In genomic region chr2:28066686-28067085, GRCm38 (mm10) we compare ENCODE assay signal across 20 mouse cellular contexts. TPM values are rescaled to one million over a fixed set of nuclear protein-coding genes. Genes with fewer than 3 reads are reported as not detected.
DNase-seq lines count a peak whose midpoint lies in the region; ATAC-seq and TF ChIP-seq lines count a peak whose summit lies in the region.
"Had no signal": no experiment of that assay in that cellular context is flagged by ENCODE, and none has a peak within 500 bp of the region (broad histone marks: within the 10 kb centered on the region; RNA-seq: fewer than 3 reads in every experiment).

No protein-coding gene starts in this region.

- no peaks in the 10 kb centered on the region for H3K9me3 ChIP-seq in liver, embryonic 13.5 days (replicated peaks)
- H3K9me3 ChIP-seq: embryonic facial prominence, embryonic 15.5 days; limb, embryonic 12.5 days had no signal

- 78% methylated on average over 5 of the region's 5 CpGs for WGBS in liver, embryonic 13.5 days (ENCODE audit: insufficient replicate concordance)

- H3K27ac ChIP-seq in layer of hippocampus, adult 2 months: peak overlapping the region; percentile 89
- peak overlapping the region; percentile 97 for H3K27ac ChIP-seq in liver, embryonic 13.5 days
- H3K27ac ChIP-seq: embryonic facial prominence, embryonic 15.5 days; gastrocnemius, adult 2 months; heart, adult 2 months had no signal

- H3K36me3 ChIP-seq in liver, embryonic 13.5 days: no peaks in the 10 kb centered on the region
- H3K36me3 ChIP-seq: embryonic facial prominence, embryonic 15.5 days; limb, embryonic 12.5 days had no signal

- no peaks in the 10 kb centered on the region for H3K27me3 ChIP-seq in liver, embryonic 13.5 days
- H3K27me3 ChIP-seq: embryonic facial prominence, embryonic 15.5 days; limb, embryonic 12.5 days had no signal

- H3K4me3 ChIP-seq in layer of hippocampus, adult 2 months: no peak overlapping the region
- H3K4me3 ChIP-seq in liver, embryonic 13.5 days (replicated peaks): no peak overlapping the region
- H3K4me3 ChIP-seq: embryonic facial prominence, embryonic 15.5 days; gastrocnemius, adult 2 months; heart, adult 2 months; limb, embryonic 12.5 days had no signal

- ATAC-seq in liver, embryonic 13.5 days (ENCODE audit: low read depth): no peak
- ATAC-seq: activated CD4-positive, CD25-positive, alpha-beta regulatory T cell, adult 4 months; hindbrain, postnatal 0 days had no signal

- peaks cover 80% of the 10 kb centered on the region for H3K4me1 ChIP-seq in liver, embryonic 13.5 days (replicated peaks)
- H3K4me1 ChIP-seq: embryonic facial prominence, embryonic 15.5 days; limb, embryonic 12.5 days had no signal

- no peak for DNase-seq in layer of hippocampus, adult 2 months (ENCODE audit: low spot score in 2 of 2)
- no peak for DNase-seq in layer of hippocampus, adult 9-10 months (ENCODE audit: low spot score)
- DNase-seq in right cerebral cortex, postnatal 25 days: peak; percentile 19
- no peak for DNase-seq in right cerebral cortex, adult 2 months (ENCODE audit: low spot score in 2 of 2)
- DNase-seq in liver, embryonic 13.5 days: no peak
- DNase-seq in lung, postnatal 4 days: no peak
- no peak for DNase-seq in layer of hippocampus, postnatal 14 days (ENCODE audit: low spot score in 2 of 2)
- DNase-seq: adrenal gland, postnatal 25 days; gastrocnemius, adult 2 months; heart, adult 2 months; kidney, adult 8-10 months; kidney, postnatal 4 days; lung, postnatal 10 days had no signal

- no peak for TF ChIP-seq CTCF in layer of hippocampus, adult 2 months (conservative IDR thresholded peaks at IDR 0.05)

- H3K4me2 ChIP-seq in liver, embryonic 13.5 days: no peak overlapping the region
- H3K4me2 ChIP-seq: embryonic facial prominence, embryonic 15.5 days; limb, embryonic 12.5 days had no signal

- H3K9ac ChIP-seq in liver, embryonic 13.5 days: peak overlapping the region; percentile 53
- H3K9ac ChIP-seq: embryonic facial prominence, embryonic 15.5 days; limb, embryonic 12.5 days had no signal

RNA-seq across cellular contexts. Expression of gene Fcnb, which starts 18.0 kb away (rescaled TPM):
- not detected for total RNA-seq in layer of hippocampus, adult 2 months (2021)
- 10.6 and 13.1 TPM in 2 replicates for polyA plus RNA-seq in liver, embryonic 13.5 days (2015; fragmentation: Nextera tagmentation; extraction: Ambion mirVana)
- not detected for total RNA-seq in layer of hippocampus, postnatal 14 days (2021)
- total RNA-seq: adrenal gland, postnatal 25 days; CH12.LX; gastrocnemius, adult 2 months; heart, adult 2 months; hindbrain, postnatal 0 days had no signal
- polyA plus RNA-seq: activated CD4-positive, CD25-positive, alpha-beta regulatory T cell, adult 4 months; heart, adult 2 months; heart, postnatal 0 days; hindbrain, postnatal 0 days; limb, embryonic 12.5 days; small intestine, adult 2 months had no signal
